Mouse (Mus musculus): ENCODE results near the gene Hrct1. TPM values are rescaled to one million over a fixed set of nuclear protein-coding genes. Genes with fewer than 3 reads are reported as not detected.

Hrct1 gene
- polyA plus RNA-seq, 1 experiment, result not detected

- Histone ChIP-seq H3K4me1 (ENCODE audit: control insufficient read depth) (peaks cover 10% of the 10 kb centered on the region; the same call in 1 of the 2 replicates), H3K9me3 (ENCODE audit: control insufficient read depth, low read length) (no peaks in the 10 kb centered on the region), H3K27me3 (ENCODE audit: control insufficient read depth) (no peaks in the 10 kb centered on the region), H3K36me3 (ENCODE audit: control insufficient read depth) (no peaks in the 10 kb centered on the region), H3K4me3 (replicated peaks) (no peak overlapping the region)
- no peak for TF ChIP-seq GATA1 (IDR thresholded peaks at IDR 0.05; ENCODE audit: low read length)
- no peak for TF ChIP-seq TAL1 (IDR thresholded peaks at IDR 0.05; ENCODE audit: low read length)
Observed at GRCm38 (mm10) chr4:43724764-43725163, 2.2 kb upstream of the Hrct1 start.

- no peaks in the 10 kb centered on the region for H3K36me3 ChIP-seq (ENCODE audit: control insufficient read depth)
- no peak overlapping the region for H3K4me3 ChIP-seq (replicated peaks)
- no peak for TF ChIP-seq TAL1 (IDR thresholded peaks at IDR 0.05; ENCODE audit: low read length)
- TF ChIP-seq GATA1 (IDR thresholded peaks at IDR 0.05; ENCODE audit: low read length), result no peak
- no peaks in the 10 kb centered on the region for H3K27me3 ChIP-seq (ENCODE audit: control insufficient read depth)
- no peaks in the 10 kb centered on the region for H3K9me3 ChIP-seq (ENCODE audit: control insufficient read depth, low read length)
- peaks cover 15% of the 10 kb centered on the region for H3K4me1 ChIP-seq (ENCODE audit: control insufficient read depth)
Observed at GRCm38 (mm10) chr4:43726228-43726993, 577 bp upstream of the Hrct1 start.

GRCm38 (mm10) chr4:43727718-43728575 lies 959 bp downstream of the Hrct1 start:
- Histone ChIP-seq H3K36me3 (ENCODE audit: control insufficient read depth) (no peaks in the 10 kb centered on the region), H3K27me3 (ENCODE audit: control insufficient read depth) (no peaks in the 10 kb centered on the region), H3K4me1 (ENCODE audit: control insufficient read depth) (peaks cover 15% of the 10 kb centered on the region), H3K9me3 (ENCODE audit: control insufficient read depth, low read length) (no peaks in the 10 kb centered on the region), H3K4me3 (replicated peaks) (no peak overlapping the region)
- TF ChIP-seq GATA1 (IDR thresholded peaks at IDR 0.05; ENCODE audit: low read length) (no peak), TAL1 (IDR thresholded peaks at IDR 0.05; ENCODE audit: low read length) (no peak)

DNA sequence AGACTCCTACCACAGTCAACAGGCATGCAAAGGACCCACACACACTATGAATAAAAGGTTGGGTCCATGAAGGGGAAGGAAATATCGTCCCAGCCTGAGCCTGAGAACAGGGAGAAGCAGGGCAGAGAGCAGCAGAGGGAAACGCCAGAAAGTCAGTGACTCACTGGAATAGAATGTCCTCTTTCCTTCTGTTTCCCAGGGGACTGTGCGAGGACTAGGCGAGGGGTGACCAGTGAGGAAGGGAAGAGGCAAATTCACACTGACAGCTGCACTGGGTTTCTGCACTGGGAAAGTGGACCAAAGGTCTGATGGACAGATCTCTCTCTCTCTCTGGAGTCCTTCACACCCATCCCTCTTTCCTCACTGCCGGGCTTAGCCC lies 1.6 kb downstream of the Hrct1 start:
- Histone ChIP-seq H3K27me3 (ENCODE audit: control insufficient read depth) (no peaks in the 10 kb centered on the region), H3K4me3 (replicated peaks) (no peak overlapping the region), H3K36me3 (ENCODE audit: control insufficient read depth) (no peaks in the 10 kb centered on the region), H3K4me1 (ENCODE audit: control insufficient read depth) (peaks cover 15% of the 10 kb centered on the region), H3K9me3 (ENCODE audit: control insufficient read depth, low read length) (no peaks in the 10 kb centered on the region)
- no peak for TF ChIP-seq TAL1 (IDR thresholded peaks at IDR 0.05; ENCODE audit: low read length)
- TF ChIP-seq GATA1 (IDR thresholded peaks at IDR 0.05; ENCODE audit: low read length), result no peak

DNA sequence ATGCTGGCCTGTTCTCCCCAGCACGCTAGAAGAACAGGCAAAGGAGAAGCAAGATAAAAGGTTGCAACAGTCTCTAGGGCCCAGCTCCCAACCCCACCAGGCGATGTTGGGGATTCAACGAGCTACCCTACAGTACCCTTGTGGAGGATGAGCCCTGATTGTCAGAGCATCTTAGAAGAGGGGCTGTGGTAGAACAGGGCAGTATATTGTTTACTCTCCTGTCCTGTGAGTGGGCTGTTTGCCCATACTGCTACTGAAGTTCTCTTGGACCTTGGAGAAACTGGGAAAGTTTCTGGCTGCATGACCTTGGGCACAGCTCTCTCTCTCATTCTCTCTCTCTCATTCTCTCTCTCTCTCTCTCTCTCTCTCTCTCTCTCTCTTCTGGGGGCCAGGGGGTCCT lies 2.1 kb downstream of the Hrct1 start:
- no peak overlapping the region for H3K4me3 ChIP-seq (replicated peaks)
- H3K4me1 ChIP-seq (ENCODE audit: control insufficient read depth), result peaks cover 15% of the 10 kb centered on the region
- no peaks in the 10 kb centered on the region for H3K27me3 ChIP-seq (ENCODE audit: control insufficient read depth)
- no peaks in the 10 kb centered on the region for H3K9me3 ChIP-seq (ENCODE audit: control insufficient read depth, low read length)
- no peaks in the 10 kb centered on the region for H3K36me3 ChIP-seq (ENCODE audit: control insufficient read depth)
- TF ChIP-seq TAL1 (IDR thresholded peaks at IDR 0.05; ENCODE audit: low read length), result no peak
- no peak for TF ChIP-seq GATA1 (IDR thresholded peaks at IDR 0.05; ENCODE audit: low read length)

DNA sequence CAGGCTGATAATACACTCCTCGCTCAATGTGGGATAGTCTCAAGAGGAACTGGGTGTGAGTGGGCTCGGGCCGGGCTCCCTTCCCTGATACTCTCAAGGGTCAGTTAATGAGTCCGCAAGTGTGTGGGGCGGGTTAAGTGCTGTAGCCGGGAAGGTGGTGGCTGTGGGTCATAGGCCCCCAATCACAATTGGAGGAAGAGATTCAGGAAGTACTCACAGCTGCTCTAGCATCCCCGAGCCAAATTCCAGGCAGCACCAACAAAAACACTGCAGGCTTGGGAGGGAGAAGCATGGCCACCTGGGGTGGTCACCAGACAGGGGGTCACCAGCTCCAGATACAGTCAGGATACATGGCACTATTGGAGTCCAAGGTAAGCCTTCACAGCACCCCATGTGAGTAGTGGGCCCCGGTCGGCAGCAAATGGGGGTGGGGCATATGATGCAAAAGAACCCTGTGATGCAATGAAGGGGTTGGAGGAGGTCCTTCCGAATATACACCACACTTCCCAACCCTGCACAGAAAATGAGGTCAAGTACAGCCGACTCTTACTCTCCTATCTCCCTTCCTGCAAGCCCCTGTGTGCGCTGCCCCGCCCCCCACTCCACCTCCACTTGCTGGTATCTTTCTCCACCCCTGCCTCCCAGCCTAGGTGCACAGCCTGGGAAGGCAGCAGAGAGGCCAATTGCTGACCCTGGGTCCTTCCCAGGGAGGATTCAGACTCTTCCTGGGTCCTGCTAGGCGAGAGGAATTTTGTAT lies 3.0 kb downstream of the Hrct1 start, which contains the start of gene Spaar:
Gene Spaar, plus strand, starts transcription at position 241 of the 757 bp plus-strand sequence.
- no peaks in the 10 kb centered on the region for H3K27me3 ChIP-seq (ENCODE audit: control insufficient read depth)
- H3K36me3 ChIP-seq (ENCODE audit: control insufficient read depth), result no peaks in the 10 kb centered on the region
- TF ChIP-seq GATA1 (IDR thresholded peaks at IDR 0.05; ENCODE audit: low read length), result no peak
- TF ChIP-seq TAL1 (IDR thresholded peaks at IDR 0.05; ENCODE audit: low read length), result no peak
- H3K4me1 ChIP-seq (ENCODE audit: control insufficient read depth), result peaks cover 15% of the 10 kb centered on the region
- no peaks in the 10 kb centered on the region for H3K9me3 ChIP-seq (ENCODE audit: control insufficient read depth, low read length)
- no peak within 1 kb of the TSS for H3K4me3 ChIP-seq (replicated peaks)

DNA sequence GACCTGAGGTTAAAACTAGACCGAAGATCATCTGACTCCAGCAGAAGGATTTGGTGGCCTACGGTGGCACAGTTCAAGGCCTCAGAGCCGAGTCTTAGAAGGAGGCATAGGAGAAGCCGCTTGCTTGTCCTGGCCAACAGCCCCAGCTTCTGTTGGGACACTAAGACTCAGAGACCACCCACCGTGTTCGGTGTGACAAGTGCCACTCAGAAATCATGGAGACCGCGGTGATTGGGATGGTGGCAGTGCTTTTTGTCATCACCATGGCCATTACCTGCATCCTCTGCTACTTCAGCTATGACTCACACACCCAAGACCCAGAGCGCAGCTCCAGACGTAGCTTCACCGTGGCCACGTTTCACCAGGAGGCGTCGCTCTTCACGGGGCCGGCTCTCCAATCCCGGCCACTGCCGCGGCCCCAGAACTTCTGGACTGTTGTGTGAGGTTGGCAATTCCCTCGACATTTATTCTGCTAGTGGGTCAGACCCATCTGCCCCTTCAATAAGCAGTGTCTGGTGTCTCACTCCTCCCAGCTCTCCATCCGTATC lies 3.8 kb downstream of the Hrct1 start:
- peaks cover 15% of the 10 kb centered on the region for H3K4me1 ChIP-seq (ENCODE audit: control insufficient read depth)
- no peaks in the 10 kb centered on the region for H3K9me3 ChIP-seq (ENCODE audit: control insufficient read depth, low read length)
- no peaks in the 10 kb centered on the region for H3K36me3 ChIP-seq (ENCODE audit: control insufficient read depth)
- no peak overlapping the region for H3K4me3 ChIP-seq (replicated peaks)
- H3K27me3 ChIP-seq (ENCODE audit: control insufficient read depth), result no peaks in the 10 kb centered on the region
- TF ChIP-seq GATA1 (IDR thresholded peaks at IDR 0.05; ENCODE audit: low read length), result no peak
- TF ChIP-seq TAL1 (IDR thresholded peaks at IDR 0.05; ENCODE audit: low read length), result no peak

DNA sequence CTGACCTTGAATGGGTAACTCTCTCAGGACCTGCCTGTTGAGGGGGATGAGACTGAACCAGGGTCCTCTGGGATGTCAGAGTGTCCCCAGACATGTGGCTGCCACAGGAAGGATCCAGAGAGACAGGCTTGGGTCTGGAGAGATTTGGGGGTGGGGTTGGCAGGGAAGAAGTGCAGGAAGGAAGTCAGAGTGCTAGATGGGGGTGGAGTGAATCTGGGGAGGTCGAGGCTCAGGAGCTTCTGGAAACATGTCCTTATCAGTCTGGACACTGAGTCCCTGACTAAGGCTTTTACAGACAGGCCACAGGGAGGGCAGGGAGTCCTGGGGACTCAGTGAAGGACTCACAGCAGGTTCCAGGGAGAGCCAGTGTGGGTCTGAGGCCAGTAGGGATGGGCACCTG lies 5.2 kb downstream of the Hrct1 start:
- Histone ChIP-seq H3K36me3 (ENCODE audit: control insufficient read depth) (no peaks in the 10 kb centered on the region), H3K9me3 (ENCODE audit: control insufficient read depth, low read length) (no peaks in the 10 kb centered on the region), H3K27me3 (ENCODE audit: control insufficient read depth) (no peaks in the 10 kb centered on the region), H3K4me1 (ENCODE audit: control insufficient read depth) (peaks cover 15% of the 10 kb centered on the region), H3K4me3 (replicated peaks) (no peak overlapping the region)
- no peak for TF ChIP-seq TAL1 (IDR thresholded peaks at IDR 0.05; ENCODE audit: low read length)
- TF ChIP-seq GATA1 (IDR thresholded peaks at IDR 0.05; ENCODE audit: low read length), result no peak
